Mouse (Mus musculus) R1 (cell line): ENCODE measurements at regions not wholly inside any gene's neighbourhood (a gene's known extent, or its start where the extent isn't known, plus 50 kb on each side); places are given as distances from the start of the nearest gene placed in this dataset.
A peak's percentile ranks its signal among the peaks of the same experiment; 100 is the strongest.

Experiments used
- DNase-seq: peaks from one replicate; pipeline ENCODE4 v3.0.0-alpha.2; 2018; ENCODE audit warnings: low read depth, low spot score

DNA sequence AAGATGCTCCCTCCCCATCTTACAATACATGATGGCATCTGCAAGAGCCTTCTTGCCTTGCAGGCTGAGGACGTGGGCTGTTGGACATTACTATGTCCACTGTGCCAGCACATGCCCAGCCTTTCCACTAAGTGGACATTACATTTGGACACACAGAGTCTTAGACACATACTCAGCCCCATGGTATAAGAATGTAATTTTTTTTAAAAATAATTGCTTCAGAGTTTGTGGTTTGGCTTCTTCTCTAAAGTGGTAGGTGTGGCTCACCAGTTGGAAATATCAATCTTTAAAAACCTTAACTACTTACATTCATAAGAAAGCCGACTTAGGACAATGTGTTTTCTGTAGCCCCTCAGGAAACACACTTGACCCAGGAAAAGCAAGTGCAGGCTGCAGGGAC lies 299.7 kb upstream of the Thbs1 start:
- no peak for DNase-seq

DNA sequence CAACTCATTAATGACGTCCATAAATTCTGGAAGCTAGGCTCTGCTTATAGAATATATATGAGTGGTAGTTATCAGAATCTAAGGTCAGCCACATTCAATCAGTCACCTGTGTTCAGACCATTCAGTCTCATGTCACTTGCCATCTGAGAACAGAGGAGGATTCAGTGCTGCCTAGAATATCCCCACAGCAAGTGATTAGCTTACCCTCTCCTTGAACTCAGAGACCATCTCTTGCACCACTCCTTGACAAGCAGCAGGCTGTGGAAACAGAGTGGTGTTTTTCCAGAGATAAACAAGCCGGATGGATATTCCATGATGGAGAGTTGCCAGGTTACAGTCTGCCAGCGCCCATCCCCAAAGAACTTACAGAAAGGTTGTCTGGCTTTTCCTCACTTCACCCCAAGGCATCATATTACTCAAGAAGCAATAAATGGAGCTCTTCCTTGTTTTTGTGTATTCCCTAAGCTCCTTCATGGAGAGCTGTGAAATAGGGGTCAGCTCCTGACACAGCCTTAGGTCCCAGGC lies 291.9 kb upstream of the Thbs1 start:
- DNase-seq: no peak

- DNase-seq: no peak
Observed at GRCm38 (mm10) chr2:117820708-117821107, 291.0 kb upstream of the Thbs1 start.

- no peak for DNase-seq
Observed at GRCm38 (mm10) chr2:117825088-117825487, 286.6 kb upstream of the Thbs1 start.

DNA sequence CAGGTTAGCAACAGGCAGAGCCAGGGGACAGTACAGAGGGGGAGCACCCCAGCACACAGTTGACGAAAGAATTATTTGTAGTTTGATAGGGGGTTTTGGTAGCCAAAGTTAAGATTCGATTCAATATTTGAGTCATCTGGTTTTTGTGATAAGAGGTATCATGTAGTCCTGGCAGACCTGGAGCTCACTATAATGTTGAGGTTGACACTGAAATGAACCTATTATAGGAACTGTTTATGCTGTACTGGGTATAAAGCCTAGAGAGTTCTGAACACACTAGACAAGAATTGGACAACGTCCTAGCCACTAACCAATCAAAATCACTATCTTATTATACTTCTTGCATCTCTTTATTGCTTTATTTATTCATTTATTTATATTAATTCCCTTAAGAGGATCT lies 284.4 kb upstream of the Thbs1 start:
- DNase-seq: no peak

DNA sequence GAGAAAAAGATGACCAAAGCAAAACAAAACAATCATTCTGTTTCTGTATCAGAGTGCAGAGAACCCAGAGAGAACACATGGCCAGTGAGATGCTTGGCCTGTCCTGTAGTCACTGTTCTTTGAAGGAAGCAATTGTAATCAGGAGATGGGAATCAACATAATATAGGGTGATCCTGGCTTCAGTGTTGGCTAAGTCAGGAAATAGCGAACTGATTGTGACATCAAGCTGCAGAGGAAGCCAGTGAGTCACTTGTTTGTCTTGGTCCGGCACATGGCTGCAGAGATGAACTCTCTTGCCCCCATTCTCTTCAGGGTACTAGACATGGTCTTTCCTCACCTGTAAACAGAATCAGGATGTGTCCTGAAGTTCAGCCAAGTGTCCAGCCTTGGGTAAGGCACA lies 273.3 kb upstream of the Thbs1 start:
- DNase-seq: no peak

- no peak for DNase-seq
Observed at GRCm38 (mm10) chr2:117840406-117840805, 271.3 kb upstream of the Thbs1 start.

DNA sequence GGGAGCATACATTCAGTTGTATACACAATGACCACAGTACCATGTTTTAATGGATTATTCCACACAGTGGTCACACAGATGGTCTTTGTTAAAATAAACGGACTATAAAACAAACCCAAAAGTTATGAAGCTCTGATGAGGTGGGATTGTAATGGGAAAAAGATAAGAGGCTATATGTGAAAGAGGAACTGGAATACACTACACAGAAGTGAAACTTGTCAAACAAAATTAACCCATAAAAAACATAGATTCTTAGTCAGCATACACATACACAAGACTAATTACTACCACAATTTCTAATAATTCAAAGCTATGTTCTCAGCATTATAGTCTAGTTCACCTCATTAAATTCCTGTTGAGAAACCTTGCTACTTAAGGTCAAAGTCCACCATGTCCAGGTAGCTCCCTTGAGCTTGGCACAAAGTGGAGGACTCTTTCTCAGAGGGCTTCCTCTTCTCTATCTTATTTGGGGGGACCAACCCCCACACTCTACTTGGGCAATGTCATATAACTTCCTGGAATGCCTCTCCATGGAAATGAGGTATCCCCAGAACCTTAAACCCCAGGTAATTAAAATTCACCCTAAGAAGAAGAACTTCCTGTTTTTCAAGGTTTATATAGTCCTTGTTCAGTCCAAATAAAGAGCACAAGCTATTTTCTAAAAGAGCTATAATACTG lies 269.2 kb upstream of the Thbs1 start:
- no peak for DNase-seq

GRCm38 (mm10) chr2:117852442-117852841 lies 259.2 kb upstream of the Thbs1 start:
- DNase-seq: no peak

- DNase-seq: no peak
Observed at GRCm38 (mm10) chr2:117862301-117862700, 249.4 kb upstream of the Thbs1 start.

- DNase-seq: no peak
Observed at GRCm38 (mm10) chr2:117865119-117865518, 246.6 kb upstream of the Thbs1 start.

GRCm38 (mm10) chr2:117866946-117867345 lies 244.7 kb upstream of the Thbs1 start:
- no peak for DNase-seq

- peak; percentile 17 for DNase-seq
Observed at GRCm38 (mm10) chr2:117867409-117867808, 244.3 kb upstream of the Thbs1 start.

DNA sequence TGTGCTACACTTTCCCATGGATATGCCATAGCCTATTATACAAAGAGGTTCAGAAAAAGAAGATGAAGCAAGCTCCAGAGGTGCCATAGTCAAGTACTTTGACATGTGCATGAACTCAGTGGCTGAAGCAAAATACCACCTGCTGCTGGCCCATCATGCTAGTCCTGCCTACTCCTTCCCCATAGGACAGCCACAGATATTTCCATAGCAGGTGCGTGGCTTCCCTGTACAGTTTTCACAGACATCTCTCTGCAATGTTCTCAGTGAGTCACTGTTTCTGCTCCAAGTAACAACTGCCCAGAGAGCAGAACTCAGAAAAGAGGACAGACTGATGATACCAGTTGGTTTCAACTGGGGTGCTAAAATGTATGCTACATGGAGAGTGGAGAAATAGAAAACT lies 242.8 kb upstream of the Thbs1 start:
- no peak for DNase-seq

- DNase-seq: peak; percentile 3
Observed at GRCm38 (mm10) chr2:117871507-117872282, 240.0 kb upstream of the Thbs1 start.

GRCm38 (mm10) chr2:117877816-117878215 lies 233.9 kb upstream of the Thbs1 start:
- no peak for DNase-seq

- DNase-seq: no peak
Observed at GRCm38 (mm10) chr2:117882136-117882535, 229.5 kb upstream of the Thbs1 start.

DNA sequence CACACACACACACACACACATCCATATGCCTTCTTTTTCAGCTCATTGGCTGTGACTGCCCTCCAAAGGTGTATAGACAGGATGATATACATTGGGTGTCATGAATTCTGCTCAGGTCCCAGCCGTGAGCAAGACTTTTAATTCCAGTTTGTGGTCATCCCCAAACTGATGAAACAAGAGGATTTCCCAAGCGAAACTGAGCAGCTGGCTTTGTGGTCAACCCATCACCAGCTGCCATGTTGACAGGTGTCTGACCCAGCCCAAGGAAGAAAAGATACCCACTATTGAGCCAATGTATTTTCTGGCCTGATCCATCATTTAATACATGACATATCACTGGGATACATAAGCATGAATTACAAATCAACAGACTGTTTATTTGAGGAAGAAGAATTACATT lies 228.8 kb upstream of the Thbs1 start:
- DNase-seq: no peak

DNA sequence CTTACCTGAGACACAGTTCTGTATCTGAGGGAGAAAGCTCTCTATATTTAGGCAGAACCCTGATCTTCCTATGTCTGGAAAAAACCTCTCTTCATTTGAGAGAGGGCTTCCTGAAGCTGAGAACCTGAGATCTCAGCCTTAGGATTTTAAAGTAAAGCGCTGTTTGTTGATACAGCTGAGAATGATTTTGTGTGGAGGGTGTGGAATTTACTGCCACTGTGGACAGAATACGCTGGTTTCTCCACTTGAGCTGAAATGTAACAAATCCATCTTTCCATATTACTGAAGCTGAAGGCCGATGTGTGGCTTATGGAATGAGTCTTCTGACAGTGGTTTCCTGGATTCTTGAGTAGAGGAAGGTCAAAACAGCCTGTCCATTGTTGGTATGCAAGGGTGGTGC lies 225.2 kb upstream of the Thbs1 start:
- no peak for DNase-seq

DNA sequence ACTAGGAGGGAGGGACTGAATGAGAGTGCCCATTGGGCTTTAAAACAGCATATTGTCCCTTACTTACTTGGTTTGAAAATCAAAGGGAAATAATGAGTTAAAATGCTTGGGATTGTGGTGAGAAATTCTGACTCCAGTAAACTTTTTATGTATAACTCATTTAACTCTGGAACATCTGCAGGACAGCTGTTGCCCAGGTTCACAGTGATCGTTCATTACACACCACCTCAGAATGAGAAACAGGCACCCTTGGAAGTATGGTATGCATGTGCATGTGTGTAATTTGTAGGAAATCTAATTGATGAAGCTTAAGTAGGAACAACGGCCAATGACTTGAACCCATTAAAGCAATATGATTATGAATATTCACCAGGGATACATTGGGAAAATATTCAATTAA lies 210.4 kb upstream of the Thbs1 start:
- DNase-seq: no peak

- DNase-seq: no peak
Observed at GRCm38 (mm10) chr2:117902837-117903236, 208.8 kb upstream of the Thbs1 start.

DNA sequence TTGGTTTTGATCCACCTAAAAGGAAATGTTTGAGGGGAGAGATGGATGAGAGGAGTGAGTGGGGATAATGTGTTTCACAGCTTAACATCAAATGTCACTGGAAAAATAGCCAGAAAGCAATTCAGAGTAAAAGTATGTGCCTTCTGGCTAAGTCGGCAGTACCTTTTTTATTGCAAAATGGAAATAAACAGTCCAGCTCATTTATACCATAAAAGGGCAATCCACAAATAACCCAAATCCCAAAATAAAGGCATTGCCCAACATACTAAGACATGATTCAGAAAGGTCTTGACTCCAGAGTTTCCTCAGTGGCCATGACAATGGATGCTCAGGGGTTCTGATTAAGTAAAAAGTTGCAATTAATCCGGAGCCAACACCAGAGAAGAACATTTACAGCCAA lies 208.0 kb upstream of the Thbs1 start:
- no peak for DNase-seq

- DNase-seq: no peak
Observed at GRCm38 (mm10) chr2:117906509-117906908, 205.2 kb upstream of the Thbs1 start.
